Mouse (Mus musculus) forebrain, embryonic 12.5 days (tissue): ENCODE measurements at regions not wholly inside any gene's neighbourhood (a gene's known extent, or its start where the extent isn't known, plus 50 kb on each side); places are given as distances from the start of the nearest gene placed in this dataset.
A peak's percentile ranks its signal among the peaks of the same experiment; 100 is the strongest.

Experiments used
- ATAC-seq: fragments of 200-750 bp; cut with Nextera tagmentation; 2 replicates; pipeline ENCODE4 v1.8.0; 2017; ENCODE audit warnings: moderate TSS enrichment; ENCODE audit not compliant: low FRiP score
- H3K27ac ChIP-seq: fragments of 300-500 bp; sonication (generic); 2 replicates; pipeline ENCODE4 v1.5.1; 2016; ENCODE audit warnings: mild to moderate bottlenecking
- H3K27me3 ChIP-seq: fragments of 300-500 bp; sonication (generic); 2 replicates; pipeline ENCODE4 v1.6.1; 2016; ENCODE audit warnings: mild to moderate bottlenecking
- H3K36me3 ChIP-seq: fragments of 300-500 bp; sonication (generic); replicated peaks from 2 replicates; pipeline ENCODE4 v1.6.1; 2016; ENCODE audit warnings: mild to moderate bottlenecking
- H3K4me1 ChIP-seq: fragments of 300-500 bp; sonication (generic); 2 replicates; pipeline ENCODE4 v1.6.1; 2016
- H3K4me2 ChIP-seq: fragments of 300-500 bp; sonication (generic); 2 replicates; pipeline ENCODE4 v1.6.1; 2016; ENCODE audit warnings: mild to moderate bottlenecking, moderate library complexity
- H3K4me3 ChIP-seq: fragments of 300-500 bp; sonication (generic); replicated peaks from 2 replicates; pipeline ENCODE4 v1.5.1; 2016; ENCODE audit warnings: mild to moderate bottlenecking
- H3K9ac ChIP-seq: fragments of 300-500 bp; sonication (generic); 2 replicates; pipeline ENCODE4 v1.6.1; 2016; ENCODE audit warnings: mild to moderate bottlenecking
- H3K9me3 ChIP-seq: fragments of 300-500 bp; sonication (generic); 2 replicates; pipeline ENCODE4 v1.6.1; 2016
- WGBS: fragments of 180-500 bp; shearing (Covaris S2); methylation state at CpG from one replicate; pipeline ENCODE4 v1.1.7; 2016; 5-methylcytosine and 5-hydroxymethylcytosine counted together

DNA sequence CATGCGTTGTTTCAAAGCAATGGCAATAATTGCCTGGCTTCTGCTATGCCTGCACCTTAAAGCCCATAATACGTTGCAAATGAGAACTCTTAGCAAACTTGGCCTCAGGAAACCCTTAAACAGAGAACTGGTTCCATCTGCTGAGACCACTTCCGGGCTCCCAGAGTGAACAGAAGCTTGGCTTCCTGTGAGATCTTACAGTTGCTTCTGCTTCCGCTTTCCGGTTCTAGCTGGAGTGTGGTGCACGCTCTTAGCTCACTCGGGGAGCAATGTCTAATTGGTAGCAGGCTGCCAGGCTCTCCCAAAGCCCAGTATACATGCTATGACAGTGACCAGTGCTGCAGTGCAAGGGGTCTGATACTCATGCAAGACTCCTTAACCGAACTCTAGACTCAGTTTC is 109.7 kb upstream of the Tab2 start:
- WGBS = 93% methylated on average over 8 of the region's 8 CpGs
- H3K4me3 ChIP-seq = no peak overlapping the region
- H3K27me3 ChIP-seq = no peaks in the 10 kb centered on the region
- no peaks in the 10 kb centered on the region for H3K9me3 ChIP-seq
- H3K4me2 ChIP-seq = no peak overlapping the region
- ATAC-seq = no peak
- no peak overlapping the region for H3K27ac ChIP-seq
- H3K4me1 ChIP-seq = no peaks in the 10 kb centered on the region
- no peak overlapping the region for H3K9ac ChIP-seq
- H3K36me3 ChIP-seq = no peaks in the 10 kb centered on the region

DNA sequence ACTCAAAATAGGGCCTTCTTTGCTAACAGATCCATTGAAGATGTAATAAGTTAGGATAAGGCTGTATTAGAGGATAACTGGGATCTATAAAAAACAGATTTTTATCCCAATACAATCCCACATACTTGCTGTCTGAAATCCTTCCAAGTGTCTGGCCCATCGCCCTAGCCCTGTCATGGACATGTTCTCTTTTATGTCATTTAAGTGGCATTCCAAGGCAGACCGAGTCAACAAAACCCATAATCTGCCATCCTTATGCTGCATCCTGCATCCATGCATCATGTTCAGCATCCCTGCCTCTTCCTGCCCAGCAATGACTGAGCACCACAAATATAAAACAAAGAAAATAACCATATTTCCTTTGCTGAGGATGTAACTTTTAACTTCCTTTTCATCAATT is 108.3 kb upstream of the Tab2 start:
- H3K4me2 ChIP-seq = no peak overlapping the region
- no peaks in the 10 kb centered on the region for H3K9me3 ChIP-seq
- no peak for ATAC-seq
- H3K4me3 ChIP-seq = no peak overlapping the region
- 84% methylated on average over 2 of the region's 2 CpGs for WGBS
- H3K27ac ChIP-seq = no peak overlapping the region
- no peaks in the 10 kb centered on the region for H3K36me3 ChIP-seq
- no peak overlapping the region for H3K9ac ChIP-seq
- no peaks in the 10 kb centered on the region for H3K27me3 ChIP-seq
- no peaks in the 10 kb centered on the region for H3K4me1 ChIP-seq

DNA sequence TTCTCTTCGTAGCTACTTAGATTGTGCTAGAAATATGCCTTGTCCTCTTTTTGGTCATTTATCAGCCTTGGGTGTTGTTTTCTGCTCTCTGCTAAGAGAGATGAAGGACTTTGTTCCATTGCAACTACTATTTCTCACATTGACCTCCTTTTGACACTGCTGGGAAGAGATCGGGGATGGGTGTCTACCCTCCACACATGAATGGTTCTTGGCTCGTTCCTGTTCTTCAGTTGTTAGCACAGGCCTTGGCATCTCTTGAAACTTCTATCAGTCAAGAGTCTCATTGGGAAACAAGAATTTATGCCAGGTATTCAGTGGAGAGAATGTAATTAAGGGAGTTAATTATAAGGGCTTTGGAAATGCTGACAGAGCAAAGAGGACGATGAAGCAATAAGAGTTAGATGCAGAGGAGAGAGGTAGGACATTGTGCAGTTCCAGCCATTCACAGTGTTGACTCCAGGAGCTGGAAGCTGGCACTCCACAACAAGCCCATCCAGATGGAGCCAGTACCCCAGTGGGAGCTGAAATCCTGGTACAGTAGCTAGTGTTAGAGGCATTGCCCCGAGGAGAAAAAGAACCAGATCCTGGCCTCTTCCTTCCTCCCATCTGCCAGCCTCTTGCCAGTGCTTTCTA is 107.5 kb upstream of the Tab2 start:
- H3K9me3 ChIP-seq = no peaks in the 10 kb centered on the region
- H3K9ac ChIP-seq = no peak overlapping the region
- no peak overlapping the region for H3K4me2 ChIP-seq
- no peaks in the 10 kb centered on the region for H3K27me3 ChIP-seq
- H3K36me3 ChIP-seq = no peaks in the 10 kb centered on the region
- H3K4me1 ChIP-seq = no peaks in the 10 kb centered on the region
- no peak overlapping the region for H3K4me3 ChIP-seq
- WGBS = 71% methylated on average over 5 of the region's 5 CpGs
- ATAC-seq = no peak
- H3K27ac ChIP-seq = no peak overlapping the region

DNA sequence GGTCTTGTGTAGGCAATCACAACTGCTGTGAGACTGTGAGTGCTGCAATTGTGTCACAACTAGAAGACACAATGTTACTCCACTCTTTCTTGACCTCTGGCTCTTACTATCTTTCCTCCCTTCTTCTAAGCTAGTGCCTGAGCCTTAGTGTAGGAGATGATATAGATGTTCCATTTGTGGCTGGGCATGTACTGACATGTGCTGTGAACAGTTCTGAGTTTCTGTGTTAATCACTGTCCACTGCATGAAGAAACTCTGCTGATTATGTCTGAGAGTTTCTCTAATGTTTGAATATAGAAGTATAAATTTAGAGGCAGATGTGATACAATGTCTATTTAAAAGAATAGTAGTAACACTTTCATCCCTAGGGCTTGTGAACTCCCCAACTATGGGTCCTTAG is 105.0 kb upstream of the Tab2 start:
- no peak overlapping the region for H3K9ac ChIP-seq
- no peak overlapping the region for H3K27ac ChIP-seq
- no peak for ATAC-seq
- no peak overlapping the region for H3K4me2 ChIP-seq
- no peak overlapping the region for H3K4me3 ChIP-seq
- no peaks in the 10 kb centered on the region for H3K36me3 ChIP-seq
- H3K27me3 ChIP-seq = no peaks in the 10 kb centered on the region
- no peaks in the 10 kb centered on the region for H3K9me3 ChIP-seq
- H3K4me1 ChIP-seq = no peaks in the 10 kb centered on the region

DNA sequence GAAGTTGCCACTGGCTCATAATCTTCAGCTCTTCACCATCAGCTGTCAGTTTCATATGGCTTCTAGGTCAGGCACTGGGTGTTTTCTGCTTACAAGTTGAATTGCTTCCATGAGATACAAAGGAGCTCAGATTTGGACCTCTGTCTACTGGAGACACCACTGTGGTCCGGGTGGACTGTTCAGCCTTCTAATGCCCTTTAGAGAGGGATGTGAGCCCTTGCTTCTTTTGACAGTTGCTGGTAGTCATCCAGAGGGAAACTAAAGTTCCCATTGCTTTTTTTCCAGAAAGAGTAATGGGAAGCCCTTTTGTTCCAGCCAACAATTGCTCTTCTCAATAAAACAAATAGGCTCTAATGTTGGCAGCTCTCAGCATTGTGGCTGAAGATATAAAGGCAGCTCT is 103.7 kb upstream of the Tab2 start:
- Histone ChIP-seq H3K9me3 (no peaks in the 10 kb centered on the region), H3K27me3 (no peaks in the 10 kb centered on the region), H3K4me3 (no peak overlapping the region), H3K9ac (no peak overlapping the region), H3K4me1 (no peaks in the 10 kb centered on the region), H3K36me3 (no peaks in the 10 kb centered on the region), H3K4me2 (no peak overlapping the region), H3K27ac (no peak overlapping the region)
- ATAC-seq = no peak
- 85% methylated on average over 1 of the region's 1 CpGs for WGBS

DNA sequence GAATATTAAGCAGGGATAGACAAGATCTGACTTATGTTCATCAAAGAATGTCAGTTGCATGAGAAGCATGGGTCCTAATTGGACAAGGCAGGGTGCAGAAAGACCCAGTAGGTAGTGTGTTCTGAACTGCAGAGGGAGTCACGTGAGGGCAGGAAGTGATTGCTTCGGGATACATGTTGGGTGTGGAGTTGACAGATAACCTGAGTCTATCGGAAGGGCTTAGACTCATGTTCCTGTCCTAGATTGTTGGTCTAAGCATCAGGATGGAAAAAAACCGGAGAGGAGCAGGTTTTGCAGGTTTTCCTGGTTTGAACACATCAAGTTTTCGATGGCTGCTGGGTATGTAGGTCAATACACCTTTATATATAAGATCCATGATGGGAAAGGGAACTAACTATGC is 101.8 kb upstream of the Tab2 start:
- Histone ChIP-seq H3K36me3 (no peaks in the 10 kb centered on the region), H3K27ac (no peak overlapping the region), H3K4me2 (no peak overlapping the region), H3K4me1 (no peaks in the 10 kb centered on the region), H3K9ac (no peak overlapping the region), H3K4me3 (no peak overlapping the region), H3K9me3 (no peaks in the 10 kb centered on the region), H3K27me3 (no peaks in the 10 kb centered on the region)
- 88% methylated on average over 5 of the region's 5 CpGs for WGBS
- no peak for ATAC-seq

DNA sequence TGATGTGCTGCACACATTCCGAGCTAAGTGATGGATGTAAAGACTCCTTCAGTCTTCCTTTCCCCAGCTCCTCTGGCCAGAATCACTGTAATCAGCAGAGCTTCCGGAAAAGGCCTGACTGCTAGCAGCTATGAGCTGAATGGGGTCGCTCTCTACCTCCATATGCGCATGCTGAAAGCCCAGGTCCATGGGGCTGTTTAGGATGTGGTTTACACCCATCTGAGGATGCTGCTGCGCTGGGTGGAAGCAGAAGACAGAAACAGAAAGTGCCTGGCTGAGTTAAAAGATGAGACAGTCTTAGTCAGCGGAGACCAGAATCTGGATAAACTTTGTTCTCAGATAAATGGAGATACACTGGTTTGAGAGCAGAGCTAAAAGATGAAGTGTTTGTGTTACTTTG is 99.3 kb upstream of the Tab2 start:
- Histone ChIP-seq H3K27ac (no peak overlapping the region), H3K4me1 (no peaks in the 10 kb centered on the region), H3K4me2 (no peak overlapping the region), H3K9ac (no peak overlapping the region), H3K27me3 (no peaks in the 10 kb centered on the region), H3K4me3 (no peak overlapping the region), H3K9me3 (no peaks in the 10 kb centered on the region), H3K36me3 (no peaks in the 10 kb centered on the region)
- 70% methylated on average over 6 of the region's 6 CpGs for WGBS
- ATAC-seq = no peak

DNA sequence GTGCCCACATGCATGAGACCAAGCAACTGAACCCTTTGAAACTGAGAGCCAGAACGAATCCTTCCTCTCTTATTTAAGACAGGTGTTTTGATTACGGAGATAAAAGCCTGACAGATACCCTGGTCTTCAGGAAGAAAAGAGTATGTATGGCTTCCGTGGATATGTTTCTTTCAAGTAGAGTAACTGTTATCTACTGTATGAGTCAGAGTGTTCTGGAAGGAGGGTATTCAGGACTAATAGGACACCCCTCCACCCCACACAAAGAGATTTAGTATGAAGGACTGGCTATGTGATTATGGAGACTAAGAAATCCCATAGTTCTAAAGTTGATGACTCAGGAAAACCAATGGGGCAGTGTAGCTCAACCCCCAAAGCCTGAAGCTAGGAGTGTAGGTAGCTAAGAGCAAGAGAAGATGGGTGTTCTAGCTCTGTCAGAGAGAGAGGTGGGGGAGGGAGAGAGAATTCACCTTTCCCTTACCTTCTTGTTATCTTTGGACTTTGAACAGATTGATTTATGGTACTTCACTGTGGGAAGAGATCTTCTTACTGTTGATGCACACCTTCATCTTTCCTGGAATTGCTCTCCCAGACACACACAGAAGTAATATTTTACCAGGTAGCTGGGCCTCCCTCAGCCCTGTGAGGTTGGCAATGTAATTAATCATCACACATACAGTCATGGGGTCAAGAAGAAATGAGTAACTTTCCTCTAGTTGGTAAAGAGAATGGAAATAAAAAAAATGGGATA is 87.6 kb upstream of the Tab2 start:
- Histone ChIP-seq H3K9ac (no peak overlapping the region), H3K27ac (no peak overlapping the region), H3K9me3 (no peaks in the 10 kb centered on the region), H3K36me3 (no peaks in the 10 kb centered on the region), H3K4me1 (peaks cover 8% of the 10 kb centered on the region), H3K27me3 (no peaks in the 10 kb centered on the region), H3K4me2 (no peak overlapping the region), H3K4me3 (no peak overlapping the region)
- ATAC-seq = no peak
- 94% methylated on average over 3 of the region's 3 CpGs for WGBS

DNA sequence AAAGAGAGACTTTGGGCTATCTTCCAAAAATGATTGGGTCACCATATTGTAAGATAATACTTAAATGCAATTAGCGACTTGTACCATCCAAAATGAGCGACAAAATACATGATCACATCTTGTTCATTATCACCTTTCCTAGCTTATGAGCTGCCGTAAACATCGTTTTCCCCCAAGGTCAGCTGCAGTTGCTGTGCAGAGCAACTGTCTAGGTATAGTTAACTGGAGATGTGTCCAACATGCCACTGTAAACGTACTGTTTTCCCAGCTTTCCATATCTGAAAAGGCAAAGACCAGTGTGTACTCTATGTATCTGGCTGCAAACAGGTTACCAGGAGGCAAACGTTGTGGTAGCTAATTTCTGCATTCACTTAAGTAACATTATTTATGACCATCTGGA is 86.3 kb upstream of the Tab2 start:
- Histone ChIP-seq H3K27me3 (no peaks in the 10 kb centered on the region), H3K9me3 (no peaks in the 10 kb centered on the region), H3K4me2 (no peak overlapping the region), H3K36me3 (no peaks in the 10 kb centered on the region), H3K4me3 (no peak overlapping the region), H3K4me1 (peaks cover 21% of the 10 kb centered on the region), H3K27ac (no peak overlapping the region), H3K9ac (no peak overlapping the region)
- WGBS = 85% methylated on average over 6 of the region's 6 CpGs
- no peak for ATAC-seq

DNA sequence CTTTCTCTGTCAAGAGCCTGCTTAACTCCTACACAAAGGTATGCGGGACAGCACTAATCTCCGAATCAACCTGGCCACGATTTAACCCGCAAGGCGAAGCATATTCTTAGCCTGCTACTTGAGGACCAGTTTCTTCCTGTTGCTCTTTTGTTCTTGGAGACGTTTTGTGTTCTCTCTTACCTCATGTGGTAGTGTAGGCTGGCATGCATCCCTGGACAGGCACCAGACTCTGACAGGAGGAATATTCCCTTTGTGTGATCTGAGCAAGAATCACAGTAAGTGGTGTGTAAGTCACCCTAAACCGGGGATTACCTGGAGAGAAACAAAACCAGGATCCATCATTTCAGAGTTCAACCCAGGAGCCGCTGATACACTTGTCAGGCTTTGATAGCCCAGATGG is 85.8 kb upstream of the Tab2 start:
- H3K4me3 ChIP-seq = no peak overlapping the region
- H3K36me3 ChIP-seq = no peaks in the 10 kb centered on the region
- H3K4me1 ChIP-seq = peaks cover 24% of the 10 kb centered on the region
- H3K4me2 ChIP-seq = no peak overlapping the region
- no peak overlapping the region for H3K27ac ChIP-seq
- H3K27me3 ChIP-seq = no peaks in the 10 kb centered on the region
- H3K9ac ChIP-seq = no peak overlapping the region
- no peak for ATAC-seq
- H3K9me3 ChIP-seq = no peaks in the 10 kb centered on the region
- WGBS = 50% methylated on average over 8 of the region's 8 CpGs

DNA sequence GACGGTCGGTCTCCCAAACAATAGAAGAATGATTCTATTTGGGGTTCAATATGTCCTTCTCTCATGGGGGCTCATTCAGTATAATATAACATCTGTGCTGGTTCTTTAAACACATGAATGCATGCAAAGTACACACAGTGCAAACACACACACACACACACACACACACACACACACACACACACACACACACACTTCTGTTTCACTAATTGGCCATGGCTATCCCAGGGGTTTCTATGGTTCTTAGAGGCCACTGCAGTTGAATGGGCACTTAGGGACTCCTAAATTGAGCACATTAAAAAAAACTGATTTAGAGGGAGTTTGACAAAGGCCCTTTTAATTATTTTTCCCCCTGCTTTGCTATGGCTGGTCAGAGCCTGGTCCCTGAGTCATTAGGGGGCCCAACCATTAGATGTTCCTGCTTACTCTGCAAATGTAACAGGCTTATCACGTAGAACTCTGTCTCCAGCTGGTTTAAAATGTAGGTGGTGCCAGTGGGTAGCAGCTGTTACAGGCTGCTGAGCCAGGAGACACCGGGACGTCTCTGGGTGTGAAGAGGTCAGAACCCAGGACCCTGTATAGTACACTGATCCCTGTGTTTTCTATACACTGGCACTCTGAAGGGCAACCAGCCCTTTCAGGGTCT is 82.1 kb upstream of the Tab2 start:
- Histone ChIP-seq H3K4me2 (peak overlapping the region; percentile 22; the same call in 1 of the 2 replicates), H3K4me1 (peaks cover 37% of the 10 kb centered on the region), H3K4me3 (no peak overlapping the region), H3K9me3 (no peaks in the 10 kb centered on the region), H3K27me3 (no peaks in the 10 kb centered on the region), H3K27ac (peak overlapping the region; percentile 82), H3K36me3 (no peaks in the 10 kb centered on the region), H3K9ac (no peak overlapping the region)
- ATAC-seq = peak; percentile 87
- WGBS = 4% methylated on average over 5 of the region's 5 CpGs

DNA sequence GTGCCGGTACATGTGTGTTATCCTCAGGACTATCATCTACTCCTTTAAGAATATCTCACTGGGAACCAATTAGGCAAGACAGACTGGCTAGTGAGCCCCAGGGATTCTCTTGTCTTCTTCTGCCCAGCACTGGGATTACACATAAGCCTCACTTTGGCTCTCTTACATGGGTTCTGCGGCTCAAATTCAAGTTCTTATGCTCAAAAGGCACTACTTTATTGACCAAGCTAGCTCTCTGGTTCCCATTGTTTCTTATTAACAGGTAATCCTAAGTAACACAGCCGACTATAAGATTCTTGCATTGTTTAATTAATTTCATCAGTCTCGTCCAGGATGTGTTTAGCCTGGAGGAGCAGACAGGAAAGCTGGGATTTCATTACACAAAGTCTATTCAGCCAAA is 80.3 kb upstream of the Tab2 start:
- H3K27ac ChIP-seq = no peak overlapping the region
- H3K4me2 ChIP-seq = no peak overlapping the region
- no peaks in the 10 kb centered on the region for H3K27me3 ChIP-seq
- H3K4me3 ChIP-seq = no peak overlapping the region
- H3K9ac ChIP-seq = no peak overlapping the region
- peaks cover 37% of the 10 kb centered on the region for H3K4me1 ChIP-seq
- ATAC-seq = no peak
- 58% methylated on average over 4 of the region's 4 CpGs for WGBS
- no peaks in the 10 kb centered on the region for H3K9me3 ChIP-seq
- H3K36me3 ChIP-seq = no peaks in the 10 kb centered on the region

DNA sequence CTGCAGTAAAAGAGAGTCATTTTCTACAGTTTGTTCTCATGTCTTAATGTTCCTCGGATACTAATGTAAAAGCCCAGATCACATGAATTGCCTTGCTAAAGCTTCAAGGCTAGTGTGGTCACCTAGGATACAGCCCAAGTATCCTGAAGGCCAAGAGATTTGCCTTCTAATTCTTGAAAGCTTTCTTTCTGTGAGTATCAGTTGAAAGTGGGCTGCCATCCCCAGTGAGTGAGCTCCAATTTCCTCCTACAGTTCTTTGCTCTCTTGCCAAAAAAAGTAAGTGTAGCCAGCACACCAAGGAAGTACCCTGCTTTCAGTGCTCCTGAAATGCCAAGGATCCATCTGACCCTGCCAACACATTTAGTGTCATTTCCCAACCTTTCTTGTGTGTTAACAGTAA is 79.3 kb upstream of the Tab2 start:
- 17% methylated on average over 1 of the region's 1 CpGs for WGBS
- no peak overlapping the region for H3K27ac ChIP-seq
- ATAC-seq = no peak

More for the DNA sequence above, 79.3 kb upstream of the Tab2 start:
- Histone ChIP-seq H3K9ac (no peak overlapping the region), H3K4me3 (no peak overlapping the region), H3K4me1 (peaks cover 37% of the 10 kb centered on the region), H3K4me2 (no peak overlapping the region), H3K27me3 (no peaks in the 10 kb centered on the region), H3K9me3 (no peaks in the 10 kb centered on the region), H3K36me3 (no peaks in the 10 kb centered on the region)
